ENCODE assay signal across 21 mouse cellular contexts in the genomic region with DNA sequence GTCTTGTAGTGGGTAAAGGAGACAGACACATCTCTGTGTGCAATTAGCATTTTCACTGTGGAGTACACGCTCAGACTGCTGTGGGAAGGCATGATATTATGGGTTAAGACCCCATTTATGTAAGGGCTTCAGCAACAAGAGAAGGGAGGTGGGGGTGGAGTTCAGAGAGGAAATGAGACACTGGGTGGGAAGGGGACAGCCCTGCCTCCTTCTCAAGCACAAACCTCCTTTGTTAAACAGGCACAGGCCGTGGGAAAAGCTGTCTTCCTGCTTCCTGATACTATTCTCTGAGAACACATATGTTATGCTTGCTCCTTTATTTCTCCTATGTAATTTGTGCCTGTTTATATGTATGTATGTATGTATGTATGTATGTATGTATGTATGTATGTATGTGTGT.
DNase-seq lines count a peak whose midpoint lies in the region; ATAC-seq lines count a peak whose summit lies in the region.
"Had no signal": no experiment of that assay in that cellular context is flagged by ENCODE, and none has a peak within 500 bp of the region (broad histone marks: within the 10 kb centered on the region; RNA-seq: fewer than 3 reads in every experiment).

No protein-coding gene starts in this region.

- ATAC-seq in embryonic facial prominence, embryonic 11.5 days (replicated peaks; ENCODE audit: insufficient number of reproducible peaks, low FRiP score, low TSS enrichment, low read depth) = no peak
- ATAC-seq in hindbrain, embryonic 11.5 days (ENCODE audit: low FRiP score) = peak; percentile 11; the same call in 1 of the 2 replicates
- ATAC-seq in hindbrain, embryonic 16.5 days = no peak
- ATAC-seq: CD4-positive, CD25-positive, alpha-beta regulatory T cell, adult 4 months; forebrain, embryonic 15.5 days; midbrain, embryonic 13.5 days; Patski had no signal

- no peaks in the 10 kb centered on the region for H3K4me1 ChIP-seq in embryonic facial prominence, embryonic 11.5 days (ENCODE audit: control insufficient read depth, insufficient read depth, low read length)
- peaks cover 17% of the 10 kb centered on the region; the same call in 1 of the 2 replicates for H3K4me1 ChIP-seq in embryonic facial prominence, embryonic 10.5 days
- H3K4me1 ChIP-seq in hindbrain, embryonic 11.5 days (replicated peaks; ENCODE audit: control insufficient read depth, insufficient read depth, low read length) = no peaks in the 10 kb centered on the region
- no peaks in the 10 kb centered on the region; the same call in none of the 2 replicates for H3K4me1 ChIP-seq in hindbrain, embryonic 16.5 days (ENCODE audit: control insufficient read depth, insufficient read depth, low read depth, low read length)
- H3K4me1 ChIP-seq: heart, embryonic 13.5 days had no signal

- no peak overlapping the region for H3K4me2 ChIP-seq in embryonic facial prominence, embryonic 11.5 days (ENCODE audit: low read depth, low read length)
- no peak overlapping the region for H3K4me2 ChIP-seq in hindbrain, embryonic 11.5 days (replicated peaks; ENCODE audit: low read depth, low read length)
- no peak overlapping the region for H3K4me2 ChIP-seq in hindbrain, embryonic 16.5 days (ENCODE audit: low read length)
- H3K4me2 ChIP-seq: embryonic facial prominence, embryonic 13.5 days; forebrain, embryonic 15.5 days; heart, embryonic 13.5 days; hindbrain, embryonic 15.5 days; midbrain, embryonic 13.5 days; neural tube, embryonic 12.5 days had no signal

- no peak overlapping the region for H3K9ac ChIP-seq in embryonic facial prominence, embryonic 11.5 days (replicated peaks; ENCODE audit: low read length)
- H3K9ac ChIP-seq in hindbrain, embryonic 11.5 days (ENCODE audit: low read depth, low read length) = no peak overlapping the region
- no peak overlapping the region for H3K9ac ChIP-seq in hindbrain, embryonic 16.5 days (ENCODE audit: low read depth, low read length)
- H3K9ac ChIP-seq: embryonic facial prominence, embryonic 13.5 days; forebrain, embryonic 15.5 days; heart, embryonic 13.5 days; hindbrain, embryonic 15.5 days; midbrain, embryonic 13.5 days; neural tube, embryonic 12.5 days had no signal

- WGBS in embryonic facial prominence, embryonic 11.5 days = 15% methylated on average over 2 of the region's 2 CpGs
- 31% methylated on average over 2 of the region's 2 CpGs for WGBS in embryonic facial prominence, embryonic 10.5 days
- WGBS in hindbrain, embryonic 11.5 days = 42% methylated on average over 2 of the region's 2 CpGs
- 35% methylated on average over 2 of the region's 2 CpGs for WGBS in hindbrain, embryonic 16.5 days

- no peaks in the 10 kb centered on the region for H3K9me3 ChIP-seq in embryonic facial prominence, embryonic 11.5 days (replicated peaks; ENCODE audit: control insufficient read depth, low read length)
- no peaks in the 10 kb centered on the region for H3K9me3 ChIP-seq in embryonic facial prominence, embryonic 10.5 days
- H3K9me3 ChIP-seq in hindbrain, embryonic 11.5 days (ENCODE audit: control insufficient read depth, low read length) = no peaks in the 10 kb centered on the region
- no peaks in the 10 kb centered on the region for H3K9me3 ChIP-seq in hindbrain, embryonic 16.5 days (ENCODE audit: control insufficient read depth, low read length)
- H3K9me3 ChIP-seq: embryonic facial prominence, embryonic 13.5 days; forebrain, embryonic 15.5 days; heart, embryonic 13.5 days; hindbrain, embryonic 15.5 days; midbrain, embryonic 13.5 days; neural tube, embryonic 12.5 days had no signal

- H3K27me3 ChIP-seq in embryonic facial prominence, embryonic 11.5 days (ENCODE audit: control insufficient read depth, insufficient read depth, low read length) = no peaks in the 10 kb centered on the region
- 0 out of 2 replicates have a peak, but pooled peaks cover 11% of the 10 kb centered on the region for H3K27me3 ChIP-seq in embryonic facial prominence, embryonic 10.5 days (replicated peaks; ENCODE audit: low read depth, poor library complexity, severe bottlenecking)
- no peaks in the 10 kb centered on the region for H3K27me3 ChIP-seq in hindbrain, embryonic 11.5 days (ENCODE audit: control insufficient read depth, insufficient read depth, low read length)
- H3K27me3 ChIP-seq in hindbrain, embryonic 16.5 days (replicated peaks; ENCODE audit: control insufficient read depth, insufficient read depth, low read length) = no peaks in the 10 kb centered on the region
- H3K27me3 ChIP-seq: embryonic facial prominence, embryonic 13.5 days; forebrain, embryonic 15.5 days; hindbrain, embryonic 15.5 days; neural tube, embryonic 12.5 days; Patski had no signal

- no peak overlapping the region for H3K4me3 ChIP-seq in embryonic facial prominence, embryonic 11.5 days (ENCODE audit: low read depth, low read length)
- no peak overlapping the region for H3K4me3 ChIP-seq in embryonic facial prominence, embryonic 10.5 days
- H3K4me3 ChIP-seq in hindbrain, embryonic 11.5 days (ENCODE audit: low read depth, low read length) = no peak overlapping the region
- H3K4me3 ChIP-seq in hindbrain, embryonic 16.5 days (ENCODE audit: low read length) = no peak overlapping the region
- H3K4me3 ChIP-seq: embryonic facial prominence, embryonic 13.5 days; forebrain, embryonic 15.5 days; heart, embryonic 13.5 days; hindbrain, embryonic 15.5 days; midbrain, embryonic 13.5 days; neural tube, embryonic 12.5 days had no signal

- DNase-seq in embryonic facial prominence, embryonic 11.5 days (ENCODE audit: low spot score) = peak; percentile 35
- DNase-seq in embryonic facial prominence, embryonic 10.5 days (ENCODE audit: low spot score) = no peak
- DNase-seq in hindbrain, embryonic 11.5 days (ENCODE audit: low spot score) = no peak
- peak; percentile 25 for DNase-seq in thymus, postnatal 25 days
- no peak for DNase-seq in thymus, adult 18-20 months
- no peak for DNase-seq in gastrocnemius, postnatal 4 days (ENCODE audit: low spot score in 2 of 2)
- no peak for DNase-seq in cerebellum, adult 18-20 months
- DNase-seq: adrenal gland, adult 8-10 months; gastrocnemius, postnatal 14 days; kidney, adult 11 months; kidney, postnatal 25 days; liver had no signal

- H3K36me3 ChIP-seq in embryonic facial prominence, embryonic 11.5 days (replicated peaks; ENCODE audit: control insufficient read depth, insufficient read depth, low read depth, low read length) = no peaks in the 10 kb centered on the region
- H3K36me3 ChIP-seq in embryonic facial prominence, embryonic 10.5 days (replicated peaks) = no peaks in the 10 kb centered on the region
- H3K36me3 ChIP-seq in hindbrain, embryonic 11.5 days (ENCODE audit: control insufficient read depth, insufficient read depth, low read length) = no peaks in the 10 kb centered on the region
- no peaks in the 10 kb centered on the region for H3K36me3 ChIP-seq in hindbrain, embryonic 16.5 days (ENCODE audit: control insufficient read depth, insufficient read depth, low read length)
- H3K36me3 ChIP-seq: embryonic facial prominence, embryonic 13.5 days; forebrain, embryonic 15.5 days; heart, embryonic 13.5 days; hindbrain, embryonic 15.5 days; midbrain, embryonic 13.5 days; neural tube, embryonic 12.5 days had no signal

- no peak overlapping the region for H3K27ac ChIP-seq in embryonic facial prominence, embryonic 11.5 days (replicated peaks; ENCODE audit: low read depth, low read length)
- H3K27ac ChIP-seq in embryonic facial prominence, embryonic 10.5 days (replicated peaks) = no peak overlapping the region
- H3K27ac ChIP-seq in hindbrain, embryonic 11.5 days (ENCODE audit: low read depth, low read length) = no peak overlapping the region
- H3K27ac ChIP-seq in hindbrain, embryonic 16.5 days (ENCODE audit: low read depth, low read length) = no peak overlapping the region
- H3K27ac ChIP-seq: embryonic facial prominence, embryonic 13.5 days; forebrain, embryonic 15.5 days; heart, embryonic 13.5 days; hindbrain, embryonic 15.5 days; midbrain, embryonic 13.5 days; neural tube, embryonic 12.5 days had no signal

Comparison
In these comparisons a context has a peak if more than half of its experiments do, and no peak if none do; other contexts are left out.
1. DNase-seq: peak in embryonic facial prominence, embryonic 11.5 days (single experiment) and thymus, postnatal 25 days (single experiment); none in embryonic facial prominence, embryonic 10.5 days (single experiment), hindbrain, embryonic 11.5 days (single experiment), thymus, adult 18-20 months (0 of 2), gastrocnemius, postnatal 4 days (0 of 2) and cerebellum, adult 18-20 months (0 of 2).